Mouse (Mus musculus): ENCODE measurements around the gene Mitf.

The Mitf gene

GRCm38 (mm10) chr6:97882931-97883330, 76.1 kb downstream of the Mitf start:
- no peak for DNase-seq

GRCm38 (mm10) chr6:97883496-97883895, 76.6 kb downstream of the Mitf start:
- no peak for DNase-seq

GRCm38 (mm10) chr6:97884971-97885370, 78.1 kb downstream of the Mitf start:
- DNase-seq, result no peak

- no peak for DNase-seq
Observed at GRCm38 (mm10) chr6:97885606-97886005, 78.8 kb downstream of the Mitf start.

- no peak for DNase-seq
Observed at GRCm38 (mm10) chr6:97887893-97888292, 81.0 kb downstream of the Mitf start.

GRCm38 (mm10) chr6:97888596-97888995, 81.7 kb downstream of the Mitf start:
- DNase-seq, result peak; percentile 45 to 69

- no peak for DNase-seq
Observed at GRCm38 (mm10) chr6:97893546-97893945, 86.7 kb downstream of the Mitf start.

- DNase-seq, result no peak
Observed at GRCm38 (mm10) chr6:97897191-97897590, 90.3 kb downstream of the Mitf start.

GRCm38 (mm10) chr6:97898085-97898484, 91.2 kb downstream of the Mitf start:
- DNase-seq, result no peak

- peak in 1 of 2 experiments; percentile 59 for DNase-seq
Observed at GRCm38 (mm10) chr6:97901561-97901960, 94.7 kb downstream of the Mitf start.

GRCm38 (mm10) chr6:97902205-97902604, 95.4 kb downstream of the Mitf start:
- no peak for DNase-seq

GRCm38 (mm10) chr6:97914768-97915167, 107.9 kb downstream of the Mitf start:
- peak; percentile 49 to 74 for DNase-seq

- DNase-seq, result peak in 1 of 2 experiments; percentile 15
Observed at GRCm38 (mm10) chr6:97916386-97916903, 109.6 kb downstream of the Mitf start.

- DNase-seq, result no peak
Observed at GRCm38 (mm10) chr6:97918051-97918450, 111.2 kb downstream of the Mitf start.

GRCm38 (mm10) chr6:97918481-97918880, 111.6 kb downstream of the Mitf start:
- DNase-seq, result no peak

- peak; percentile 54 to 83 for DNase-seq
Observed at GRCm38 (mm10) chr6:97919287-97919686, 112.4 kb downstream of the Mitf start.

- no peak for DNase-seq
Observed at GRCm38 (mm10) chr6:97921591-97921990, 114.7 kb downstream of the Mitf start.

- no peak for DNase-seq
Observed at GRCm38 (mm10) chr6:97924221-97924620, 117.4 kb downstream of the Mitf start.

- DNase-seq, result no peak
Observed at GRCm38 (mm10) chr6:97929051-97929450, 122.2 kb downstream of the Mitf start.

- DNase-seq, result peak; percentile 43 to 62
Observed at GRCm38 (mm10) chr6:97929466-97929865, 122.6 kb downstream of the Mitf start.

GRCm38 (mm10) chr6:97937139-97937538, 130.3 kb downstream of the Mitf start:
- DNase-seq, result no peak

GRCm38 (mm10) chr6:97937897-97938614, 131.2 kb downstream of the Mitf start:
- no peak for DNase-seq

- DNase-seq, result no peak
Observed at GRCm38 (mm10) chr6:97940916-97941315, 134.1 kb downstream of the Mitf start.

GRCm38 (mm10) chr6:97950033-97950881, 143.4 kb downstream of the Mitf start:
- DNase-seq, result no peak
